Mouse (Mus musculus): ENCODE measurements around the gene Vwa8. TPM values are rescaled to one million over a fixed set of nuclear protein-coding genes. Genes with fewer than 3 reads are reported as not detected.
"Not testable (repeated sequence)": the region's sequence is repeated elsewhere in the genome, so short reads cannot be mapped to it uniquely, and the experiment has no call there.

The Vwa8 gene
- polyA plus RNA-seq, 1 experiment from 2014 or later: 14.5 TPM

GRCm38 (mm10) chr14:78870036-78870435 lies 21.2 kb downstream of the Vwa8 start:
- 0 out of 2 replicates have a peak, but pooled peaks cover 3% of the 10 kb centered on the region for H3K36me3 ChIP-seq (ENCODE audit: control insufficient read depth, insufficient read depth, low read length)
- no peak overlapping the region for H3K27ac ChIP-seq (ENCODE audit: low read depth, low read length)
- H3K9ac ChIP-seq (ENCODE audit: low read depth, low read length): no peak overlapping the region
- no peaks in the 10 kb centered on the region for H3K9me3 ChIP-seq (replicated peaks; ENCODE audit: control insufficient read depth, low read length)
- no peaks in the 10 kb centered on the region for H3K27me3 ChIP-seq (ENCODE audit: control insufficient read depth, insufficient read depth, low read length)
- WGBS (ENCODE audit: insufficient replicate concordance): 47% methylated on average over 2 of the region's 2 CpGs
- no peak for ATAC-seq (replicated peaks; ENCODE audit: insufficient number of reproducible peaks, low FRiP score, low TSS enrichment)
- no peak overlapping the region for H3K4me3 ChIP-seq (ENCODE audit: low read depth, low read length)
- no peaks in the 10 kb centered on the region for H3K4me1 ChIP-seq (ENCODE audit: control insufficient read depth, insufficient read depth, low read length)
- no peak overlapping the region for H3K4me2 ChIP-seq

GRCm38 (mm10) chr14:78877176-78877575 lies 28.3 kb downstream of the Vwa8 start:
- Histone ChIP-seq H3K36me3 (ENCODE audit: control insufficient read depth, insufficient read depth, low read length) (0 out of 2 replicates have a peak, but pooled peaks cover 3% of the 10 kb centered on the region), H3K27ac (ENCODE audit: low read depth, low read length) (no peak overlapping the region), H3K4me1 (ENCODE audit: control insufficient read depth, insufficient read depth, low read length) (peaks cover 9% of the 10 kb centered on the region; the same call in 1 of the 2 replicates), H3K9ac (ENCODE audit: low read depth, low read length) (no peak overlapping the region), H3K27me3 (ENCODE audit: control insufficient read depth, insufficient read depth, low read length) (no peaks in the 10 kb centered on the region), H3K4me2 (no peak overlapping the region), H3K9me3 (replicated peaks; ENCODE audit: control insufficient read depth, low read length) (no peaks in the 10 kb centered on the region), H3K4me3 (ENCODE audit: low read depth, low read length) (no peak overlapping the region)
- 40% methylated on average over 2 of the region's 2 CpGs for WGBS (ENCODE audit: insufficient replicate concordance)
- no peak for ATAC-seq (replicated peaks; ENCODE audit: insufficient number of reproducible peaks, low FRiP score, low TSS enrichment)

DNA sequence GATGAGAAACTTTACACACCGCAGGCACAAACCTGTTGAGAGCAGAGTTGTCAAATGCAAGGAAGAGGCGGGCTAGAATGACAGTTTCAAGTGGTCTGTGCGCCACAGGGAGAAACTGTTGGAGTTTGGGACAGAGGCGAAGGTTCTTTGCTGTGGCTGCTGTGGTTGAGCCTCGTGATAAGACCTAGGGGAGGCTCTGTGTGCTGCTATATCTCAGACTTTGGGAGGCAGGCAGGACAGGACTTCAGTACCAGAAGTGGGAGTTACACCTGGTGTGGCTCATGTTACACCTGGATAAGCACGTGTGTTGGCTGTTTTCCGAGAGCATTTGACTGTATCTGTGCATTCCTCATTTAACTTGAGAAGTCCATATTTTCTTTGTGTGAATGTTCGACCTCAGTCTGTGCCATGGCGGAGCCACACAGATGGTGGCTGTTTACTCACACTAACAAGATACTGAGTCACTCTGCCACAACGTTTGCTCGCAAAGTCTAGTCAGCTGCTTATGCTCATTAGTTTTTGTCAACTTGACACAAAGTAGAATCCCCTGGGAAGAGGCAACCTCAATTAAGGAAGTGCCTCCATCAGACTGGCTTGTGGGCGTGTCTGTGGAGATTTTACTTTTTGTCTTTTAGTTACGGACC lies 29.7 kb downstream of the Vwa8 start:
- WGBS (ENCODE audit: insufficient replicate concordance): 51% methylated on average over 13 of the region's 13 CpGs
- peaks cover 9% of the 10 kb centered on the region for H3K4me1 ChIP-seq (ENCODE audit: control insufficient read depth, insufficient read depth, low read length)
- ATAC-seq (replicated peaks; ENCODE audit: insufficient number of reproducible peaks, low FRiP score, low TSS enrichment): peak; percentile 39
- H3K27ac ChIP-seq (ENCODE audit: low read depth, low read length): no peak overlapping the region; the same call in 1 of the 2 replicates
- H3K36me3 ChIP-seq (ENCODE audit: control insufficient read depth, insufficient read depth, low read length): no peaks in the 10 kb centered on the region
- no peak overlapping the region for H3K4me3 ChIP-seq (ENCODE audit: low read depth, low read length)
- no peaks in the 10 kb centered on the region for H3K9me3 ChIP-seq (replicated peaks; ENCODE audit: control insufficient read depth, low read length)
- H3K27me3 ChIP-seq (ENCODE audit: control insufficient read depth, insufficient read depth, low read length): no peaks in the 10 kb centered on the region
- no peak overlapping the region for H3K9ac ChIP-seq (ENCODE audit: low read depth, low read length)
- no peak overlapping the region for H3K4me2 ChIP-seq

DNA sequence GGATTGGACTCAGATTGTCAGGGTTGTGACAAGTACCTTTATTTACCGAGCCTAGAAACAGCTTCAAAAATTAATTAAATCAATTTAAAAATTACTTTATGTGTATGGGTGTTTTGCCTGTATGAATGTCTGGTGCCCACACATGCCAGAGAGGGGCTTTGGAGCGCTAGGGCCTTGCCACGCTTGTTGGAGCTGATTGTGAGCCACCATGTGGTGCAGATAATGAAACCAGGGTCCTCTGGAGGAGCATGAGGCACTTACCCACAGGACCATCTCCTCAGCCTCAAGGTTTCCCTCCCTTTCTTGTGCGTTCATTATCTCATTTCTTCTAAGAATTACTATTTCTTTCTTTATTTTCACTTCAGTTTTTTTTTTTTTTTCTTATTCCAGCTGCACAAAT lies 32.0 kb downstream of the Vwa8 start:
- Histone ChIP-seq H3K36me3 (ENCODE audit: control insufficient read depth, insufficient read depth, low read length) (no peaks in the 10 kb centered on the region), H3K27ac (ENCODE audit: low read depth, low read length) (no peak overlapping the region), H3K4me1 (ENCODE audit: control insufficient read depth, insufficient read depth, low read length) (peaks cover 14% of the 10 kb centered on the region), H3K27me3 (ENCODE audit: control insufficient read depth, insufficient read depth, low read length) (no peaks in the 10 kb centered on the region), H3K4me2 (no peak overlapping the region), H3K9me3 (replicated peaks; ENCODE audit: control insufficient read depth, low read length) (no peaks in the 10 kb centered on the region), H3K4me3 (ENCODE audit: low read depth, low read length) (no peak overlapping the region), H3K9ac (ENCODE audit: low read depth, low read length) (no peak overlapping the region)
- 75% methylated on average over 4 of the region's 4 CpGs for WGBS (ENCODE audit: insufficient replicate concordance)
- ATAC-seq (replicated peaks; ENCODE audit: insufficient number of reproducible peaks, low FRiP score, low TSS enrichment): no peak

DNA sequence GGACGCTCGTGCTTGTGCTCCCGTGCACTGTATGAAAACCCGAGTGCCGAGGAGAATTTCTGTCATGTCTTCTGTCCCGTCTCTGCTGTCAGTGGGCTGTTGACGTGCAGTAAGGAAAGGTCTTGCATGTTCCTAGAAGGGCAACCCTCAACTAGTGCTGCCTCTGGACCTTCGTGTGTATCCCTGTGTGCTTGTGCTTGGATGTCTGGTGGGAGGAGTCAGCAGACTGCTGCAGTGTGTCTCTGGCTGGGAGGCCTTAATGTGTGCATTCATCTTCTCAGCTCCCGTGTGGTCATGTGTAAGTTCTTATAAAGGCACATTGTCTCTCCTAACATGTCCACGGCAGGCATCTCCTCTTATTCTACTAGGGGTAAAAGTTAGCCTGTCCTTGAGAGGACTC lies 32.7 kb downstream of the Vwa8 start:
- H3K4me1 ChIP-seq (ENCODE audit: control insufficient read depth, insufficient read depth, low read length): peaks cover 14% of the 10 kb centered on the region
- no peaks in the 10 kb centered on the region for H3K36me3 ChIP-seq (ENCODE audit: control insufficient read depth, insufficient read depth, low read length)
- no peaks in the 10 kb centered on the region for H3K9me3 ChIP-seq (replicated peaks; ENCODE audit: control insufficient read depth, low read length)
- H3K27ac ChIP-seq (ENCODE audit: low read depth, low read length): no peak overlapping the region
- 69% methylated on average over 10 of the region's 10 CpGs for WGBS (ENCODE audit: insufficient replicate concordance)
- H3K9ac ChIP-seq (ENCODE audit: low read depth, low read length): no peak overlapping the region
- ATAC-seq (replicated peaks; ENCODE audit: insufficient number of reproducible peaks, low FRiP score, low TSS enrichment): no peak
- no peak overlapping the region for H3K4me3 ChIP-seq (ENCODE audit: low read depth, low read length)
- 0 out of 2 replicates have a peak overlapping the region, but pooled peaks have one; percentile 4 for H3K4me2 ChIP-seq
- no peaks in the 10 kb centered on the region for H3K27me3 ChIP-seq (ENCODE audit: control insufficient read depth, insufficient read depth, low read length)

DNA sequence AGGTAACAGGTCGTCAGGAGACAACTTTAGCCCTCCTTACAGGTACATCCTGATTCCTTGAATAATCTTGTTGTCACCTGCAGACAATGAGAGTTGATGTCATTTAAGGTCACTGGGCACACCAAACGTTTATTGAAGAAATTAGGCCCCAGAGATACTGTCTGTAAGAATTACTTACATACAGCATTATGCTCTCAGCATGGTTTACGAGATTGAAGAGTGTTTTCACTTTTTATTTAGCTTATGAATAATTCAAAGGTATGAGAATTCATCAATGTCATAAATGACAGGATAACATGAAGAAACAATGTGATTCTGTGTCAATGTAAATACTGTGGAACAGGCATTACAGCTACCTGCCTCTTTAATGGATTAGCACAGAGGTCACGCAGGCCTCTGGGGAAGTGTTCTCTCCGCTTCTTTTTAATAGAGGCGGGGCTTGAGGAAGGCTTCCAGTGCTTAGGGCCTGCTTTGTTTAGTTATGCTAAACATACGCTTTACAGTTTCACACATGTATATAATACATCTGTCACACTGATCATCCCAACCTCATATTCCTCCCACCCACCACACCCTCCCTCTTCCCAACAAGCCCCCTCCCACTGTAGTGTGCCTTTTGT lies 37.2 kb downstream of the Vwa8 start:
- Histone ChIP-seq H3K4me2 (no peak overlapping the region), H3K4me1 (ENCODE audit: control insufficient read depth, insufficient read depth, low read length) (peaks cover 8% of the 10 kb centered on the region), H3K9me3 (replicated peaks; ENCODE audit: control insufficient read depth, low read length) (no peaks in the 10 kb centered on the region), H3K36me3 (ENCODE audit: control insufficient read depth, insufficient read depth, low read length) (no peaks in the 10 kb centered on the region), H3K27ac (ENCODE audit: low read depth, low read length) (no peak overlapping the region), H3K9ac (ENCODE audit: low read depth, low read length) (no peak overlapping the region), H3K27me3 (ENCODE audit: control insufficient read depth, insufficient read depth, low read length) (no peaks in the 10 kb centered on the region), H3K4me3 (ENCODE audit: low read depth, low read length) (no peak overlapping the region)
- no peak for ATAC-seq (replicated peaks; ENCODE audit: insufficient number of reproducible peaks, low FRiP score, low TSS enrichment)
- WGBS (ENCODE audit: insufficient replicate concordance): 72% methylated on average over 7 of the region's 7 CpGs

DNA sequence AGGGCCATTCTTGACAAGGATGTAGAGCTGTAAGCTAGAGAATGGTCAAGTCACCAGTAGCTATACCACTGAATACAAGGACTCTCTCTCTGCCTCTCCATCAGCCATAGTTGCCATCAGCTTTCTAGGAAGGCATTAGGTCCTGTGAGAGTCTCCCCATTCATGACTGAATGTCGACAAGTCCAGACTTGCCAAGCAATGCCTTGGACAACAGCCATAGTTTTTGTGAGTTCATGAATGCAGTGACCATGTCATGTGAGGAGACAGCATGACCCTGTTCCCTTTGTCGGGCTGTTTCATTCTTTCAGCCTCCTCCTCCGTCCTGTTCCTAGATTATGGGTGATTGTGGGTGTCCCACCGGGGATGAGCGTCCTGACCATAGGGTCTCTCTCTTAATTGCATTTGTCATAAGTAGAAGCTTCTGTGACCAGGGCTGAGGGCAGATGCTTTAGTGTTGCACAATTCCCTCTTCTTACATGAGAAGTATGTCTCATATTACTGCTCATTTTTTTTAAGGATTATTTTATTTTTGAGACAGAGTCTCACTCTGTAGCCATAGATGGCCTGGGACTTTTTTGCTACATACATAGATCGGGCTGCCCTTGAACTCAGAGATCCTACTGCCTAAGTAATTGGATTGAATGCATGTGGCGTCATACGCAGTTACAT lies 37.8 kb downstream of the Vwa8 start:
- no peak for ATAC-seq (replicated peaks; ENCODE audit: insufficient number of reproducible peaks, low FRiP score, low TSS enrichment)
- Histone ChIP-seq H3K9me3 (replicated peaks; ENCODE audit: control insufficient read depth, low read length) (no peaks in the 10 kb centered on the region), H3K4me1 (ENCODE audit: control insufficient read depth, insufficient read depth, low read length) (peaks cover 6% of the 10 kb centered on the region), H3K9ac (ENCODE audit: low read depth, low read length) (no peak overlapping the region), H3K36me3 (ENCODE audit: control insufficient read depth, insufficient read depth, low read length) (no peaks in the 10 kb centered on the region), H3K4me2 (no peak overlapping the region), H3K27me3 (ENCODE audit: control insufficient read depth, insufficient read depth, low read length) (no peaks in the 10 kb centered on the region), H3K4me3 (ENCODE audit: low read depth, low read length) (no peak overlapping the region), H3K27ac (ENCODE audit: low read depth, low read length) (no peak overlapping the region)
- 90% methylated on average over 8 of the region's 8 CpGs for WGBS (ENCODE audit: insufficient replicate concordance)

- not testable (repeated sequence) for H3K4me1 ChIP-seq (ENCODE audit: control insufficient read depth, insufficient read depth, low read length); H3K27me3 ChIP-seq (ENCODE audit: control insufficient read depth, insufficient read depth, low read length); ATAC-seq (replicated peaks; ENCODE audit: insufficient number of reproducible peaks, low FRiP score, low TSS enrichment); H3K9ac ChIP-seq (ENCODE audit: low read depth, low read length); H3K4me3 ChIP-seq (ENCODE audit: low read depth, low read length); H3K4me2 ChIP-seq; H3K36me3 ChIP-seq (ENCODE audit: control insufficient read depth, insufficient read depth, low read length); H3K27ac ChIP-seq (ENCODE audit: low read depth, low read length); H3K9me3 ChIP-seq (replicated peaks; ENCODE audit: control insufficient read depth, low read length)
- whole genome bisulfite sequencing (ENCODE audit: insufficient replicate concordance): 95% methylated on average over 14 of the region's 18 CpGs
Measured at GRCm38 (mm10) chr14:78887494-78887893, 38.6 kb downstream of the Vwa8 start.
